Mouse (Mus musculus): ENCODE results near the gene Tmc8. TPM values are rescaled to one million over a fixed set of nuclear protein-coding genes. Genes with fewer than 3 reads are reported as not detected.
"Not testable (repeated sequence)": the region's sequence is repeated elsewhere in the genome, so short reads cannot be mapped to it uniquely, and the experiment has no call there.

Gene Tmc8
- polyA plus RNA-seq, 1 experiment from 2014 or later: 6.0 TPM

GRCm38 (mm10) chr11:117829671-117830215 is 47.9 kb downstream of the Tmc8 start:
- peak overlapping the region; percentile 20; the same call in 1 of the 2 replicates for H3K4me2 ChIP-seq (ENCODE audit: low read depth, low read length)
- peaks cover 63% of the 10 kb centered on the region for H3K4me1 ChIP-seq (ENCODE audit: control insufficient read depth, insufficient read depth, low read length)
- no peaks in the 10 kb centered on the region for H3K36me3 ChIP-seq (ENCODE audit: control insufficient read depth, insufficient read depth)
- H3K27ac ChIP-seq (ENCODE audit: low read length): peak overlapping the region; percentile 99
- H3K4me3 ChIP-seq (ENCODE audit: low read length): no peak overlapping the region
- ATAC-seq (replicated peaks; ENCODE audit: extremely low read depth, insufficient read depth, low FRiP score): no peak
- H3K9me3 ChIP-seq (replicated peaks; ENCODE audit: control insufficient read depth, low read length): no peaks in the 10 kb centered on the region
- 44% methylated on average over 2 of the region's 2 CpGs for WGBS
- no peaks in the 10 kb centered on the region for H3K27me3 ChIP-seq (ENCODE audit: control insufficient read depth, insufficient read depth, low read length)
- H3K9ac ChIP-seq (ENCODE audit: low read length): peak overlapping the region; percentile 63

GRCm38 (mm10) chr11:117830401-117830800 is 48.5 kb downstream of the Tmc8 start:
- H3K4me2 ChIP-seq (ENCODE audit: low read depth, low read length): no peak overlapping the region
- no peaks in the 10 kb centered on the region for H3K36me3 ChIP-seq (ENCODE audit: control insufficient read depth, insufficient read depth)
- H3K9me3 ChIP-seq (replicated peaks; ENCODE audit: control insufficient read depth, low read length): no peaks in the 10 kb centered on the region
- no peaks in the 10 kb centered on the region for H3K27me3 ChIP-seq (ENCODE audit: control insufficient read depth, insufficient read depth, low read length)
- no peak overlapping the region for H3K9ac ChIP-seq (ENCODE audit: low read length)
- 49% methylated on average over 9 of the region's 9 CpGs for WGBS
- no peak for ATAC-seq (replicated peaks; ENCODE audit: extremely low read depth, insufficient read depth, low FRiP score)
- H3K4me3 ChIP-seq (ENCODE audit: low read length): no peak overlapping the region
- H3K27ac ChIP-seq (ENCODE audit: low read length): peak overlapping the region; percentile 99
- peaks cover 56% of the 10 kb centered on the region for H3K4me1 ChIP-seq (ENCODE audit: control insufficient read depth, insufficient read depth, low read length)

- Histone ChIP-seq H3K9ac (ENCODE audit: low read length) (no peak overlapping the region), H3K36me3 (ENCODE audit: control insufficient read depth, insufficient read depth) (no peaks in the 10 kb centered on the region), H3K27ac (ENCODE audit: low read length) (no peak overlapping the region), H3K4me1 (ENCODE audit: control insufficient read depth, insufficient read depth, low read length) (peaks cover 47% of the 10 kb centered on the region), H3K9me3 (replicated peaks; ENCODE audit: control insufficient read depth, low read length) (no peaks in the 10 kb centered on the region), H3K27me3 (ENCODE audit: control insufficient read depth, insufficient read depth, low read length) (no peaks in the 10 kb centered on the region), H3K4me3 (ENCODE audit: low read length) (peak overlapping the region; percentile 39), H3K4me2 (ENCODE audit: low read depth, low read length) (peak overlapping the region; percentile 58)
- 26% methylated on average over 28 of the region's 28 CpGs for WGBS
- 0 out of 2 replicates have a peak, but pooled peaks have one; percentile 5 for ATAC-seq (replicated peaks; ENCODE audit: extremely low read depth, insufficient read depth, low FRiP score)
Measured at GRCm38 (mm10) chr11:117832086-117832969, 50.5 kb downstream of the Tmc8 start.

GRCm38 (mm10) chr11:117833509-117833908 is 51.6 kb downstream of the Tmc8 start:
- H3K4me3 ChIP-seq (ENCODE audit: low read length); H3K36me3 ChIP-seq (ENCODE audit: control insufficient read depth, insufficient read depth); H3K4me2 ChIP-seq (ENCODE audit: low read depth, low read length); H3K27me3 ChIP-seq (ENCODE audit: control insufficient read depth, insufficient read depth, low read length); H3K27ac ChIP-seq (ENCODE audit: low read length); ATAC-seq (replicated peaks; ENCODE audit: extremely low read depth, insufficient read depth, low FRiP score); H3K9ac ChIP-seq (ENCODE audit: low read length); H3K9me3 ChIP-seq (replicated peaks; ENCODE audit: control insufficient read depth, low read length): not testable (repeated sequence)
- WGBS: 91% methylated on average over 4 of the region's 6 CpGs
- H3K4me1 ChIP-seq (ENCODE audit: control insufficient read depth, insufficient read depth, low read length): peaks cover 38% of the 10 kb centered on the region

GRCm38 (mm10) chr11:117834086-117834485 is 52.2 kb downstream of the Tmc8 start:
- no peak overlapping the region for H3K4me2 ChIP-seq (ENCODE audit: low read depth, low read length)
- no peak overlapping the region for H3K4me3 ChIP-seq (ENCODE audit: low read length)
- H3K9me3 ChIP-seq (replicated peaks; ENCODE audit: control insufficient read depth, low read length): no peaks in the 10 kb centered on the region
- 91% methylated on average over 8 of the region's 8 CpGs for WGBS
- no peaks in the 10 kb centered on the region for H3K27me3 ChIP-seq (ENCODE audit: control insufficient read depth, insufficient read depth, low read length)
- H3K27ac ChIP-seq (ENCODE audit: low read length): no peak overlapping the region
- no peaks in the 10 kb centered on the region for H3K36me3 ChIP-seq (ENCODE audit: control insufficient read depth, insufficient read depth)
- no peak overlapping the region for H3K9ac ChIP-seq (ENCODE audit: low read length)
- no peak for ATAC-seq (replicated peaks; ENCODE audit: extremely low read depth, insufficient read depth, low FRiP score)
- peaks cover 36% of the 10 kb centered on the region for H3K4me1 ChIP-seq (ENCODE audit: control insufficient read depth, insufficient read depth, low read length)

- Histone ChIP-seq H3K9me3 (replicated peaks; ENCODE audit: control insufficient read depth, low read length) (no peaks in the 10 kb centered on the region), H3K27ac (ENCODE audit: low read length) (no peak overlapping the region), H3K27me3 (ENCODE audit: control insufficient read depth, insufficient read depth, low read length) (no peaks in the 10 kb centered on the region), H3K4me3 (ENCODE audit: low read length) (peak overlapping the region; percentile 28), H3K4me2 (ENCODE audit: low read depth, low read length) (peak overlapping the region; percentile 46), H3K36me3 (ENCODE audit: control insufficient read depth, insufficient read depth) (no peaks in the 10 kb centered on the region), H3K9ac (ENCODE audit: low read length) (no peak overlapping the region), H3K4me1 (ENCODE audit: control insufficient read depth, insufficient read depth, low read length) (peaks cover 28% of the 10 kb centered on the region)
- 26% methylated on average over 13 of the region's 13 CpGs for WGBS
- no peak for ATAC-seq (replicated peaks; ENCODE audit: extremely low read depth, insufficient read depth, low FRiP score)
Measured at GRCm38 (mm10) chr11:117836306-117836705, 54.4 kb downstream of the Tmc8 start.

GRCm38 (mm10) chr11:117838572-117838971 is 56.7 kb downstream of the Tmc8 start:
- Histone ChIP-seq H3K9ac (ENCODE audit: low read length) (no peak overlapping the region), H3K4me2 (ENCODE audit: low read depth, low read length) (no peak overlapping the region), H3K36me3 (ENCODE audit: control insufficient read depth, insufficient read depth) (no peaks in the 10 kb centered on the region), H3K27ac (ENCODE audit: low read length) (peak overlapping the region; percentile 54), H3K27me3 (ENCODE audit: control insufficient read depth, insufficient read depth, low read length) (no peaks in the 10 kb centered on the region), H3K4me3 (ENCODE audit: low read length) (no peak overlapping the region), H3K9me3 (replicated peaks; ENCODE audit: control insufficient read depth, low read length) (no peaks in the 10 kb centered on the region), H3K4me1 (ENCODE audit: control insufficient read depth, insufficient read depth, low read length) (peaks cover 21% of the 10 kb centered on the region)
- ATAC-seq (replicated peaks; ENCODE audit: extremely low read depth, insufficient read depth, low FRiP score): peak; percentile 78
- 56% methylated on average over 2 of the region's 2 CpGs for WGBS

- H3K27ac ChIP-seq (ENCODE audit: low read length): peak overlapping the region; percentile 54
- no peaks in the 10 kb centered on the region for H3K36me3 ChIP-seq (ENCODE audit: control insufficient read depth, insufficient read depth)
- H3K4me3 ChIP-seq (ENCODE audit: low read length): no peak overlapping the region
- H3K4me1 ChIP-seq (ENCODE audit: control insufficient read depth, insufficient read depth, low read length): peaks cover 21% of the 10 kb centered on the region
- no peak overlapping the region; the same call in 1 of the 2 replicates for H3K4me2 ChIP-seq (ENCODE audit: low read depth, low read length)
- H3K27me3 ChIP-seq (ENCODE audit: control insufficient read depth, insufficient read depth, low read length): no peaks in the 10 kb centered on the region
- ATAC-seq (replicated peaks; ENCODE audit: extremely low read depth, insufficient read depth, low FRiP score): no peak
- H3K9me3 ChIP-seq (replicated peaks; ENCODE audit: control insufficient read depth, low read length): no peaks in the 10 kb centered on the region
- H3K9ac ChIP-seq (ENCODE audit: low read length): no peak overlapping the region
- WGBS: 89% methylated on average over 1 of the region's 1 CpGs
Measured at GRCm38 (mm10) chr11:117839021-117839420, 57.1 kb downstream of the Tmc8 start.

GRCm38 (mm10) chr11:117840910-117841309 is 59.0 kb downstream of the Tmc8 start:
- Histone ChIP-seq H3K9me3 (replicated peaks; ENCODE audit: control insufficient read depth, low read length) (no peaks in the 10 kb centered on the region), H3K4me2 (ENCODE audit: low read depth, low read length) (no peak overlapping the region), H3K9ac (ENCODE audit: low read length) (no peak overlapping the region), H3K4me3 (ENCODE audit: low read length) (no peak overlapping the region), H3K27me3 (ENCODE audit: control insufficient read depth, insufficient read depth, low read length) (no peaks in the 10 kb centered on the region), H3K36me3 (ENCODE audit: control insufficient read depth, insufficient read depth) (no peaks in the 10 kb centered on the region), H3K4me1 (ENCODE audit: control insufficient read depth, insufficient read depth, low read length) (peaks cover 21% of the 10 kb centered on the region), H3K27ac (ENCODE audit: low read length) (peak overlapping the region; percentile 55)
- WGBS: 43% methylated on average over 1 of the region's 1 CpGs
- ATAC-seq (replicated peaks; ENCODE audit: extremely low read depth, insufficient read depth, low FRiP score): no peak
